Mouse (Mus musculus): ENCODE results near the gene Slc25a33. TPM values are rescaled to one million over a fixed set of nuclear protein-coding genes. Genes with fewer than 3 reads are reported as not detected.
A peak's percentile ranks its signal among the peaks of the same experiment; 100 is the strongest.

Gene Slc25a33
- polyA plus RNA-seq, 1 experiment from 2014 or later, result 10.8 TPM

- Histone ChIP-seq H3K4me3 (replicated peaks) (no peak overlapping the region), H3K4me1 (peaks cover 9% of the 10 kb centered on the region), H3K4me2 (replicated peaks) (no peak overlapping the region), H3K9ac (no peak overlapping the region), H3K27ac (replicated peaks) (no peak overlapping the region), H3K36me3 (no peaks in the 10 kb centered on the region), H3K9me3 (replicated peaks) (no peaks in the 10 kb centered on the region), H3K27me3 (no peaks in the 10 kb centered on the region)
- 38% methylated on average over 13 of the region's 13 CpGs for WGBS
- ATAC-seq (ENCODE audit: insufficient number of reproducible peaks, low FRiP score, low TSS enrichment, low read depth), result no peak
Measured at GRCm38 (mm10) chr4:149793156-149794009, 19.3 kb upstream of the Slc25a33 start.

DNA sequence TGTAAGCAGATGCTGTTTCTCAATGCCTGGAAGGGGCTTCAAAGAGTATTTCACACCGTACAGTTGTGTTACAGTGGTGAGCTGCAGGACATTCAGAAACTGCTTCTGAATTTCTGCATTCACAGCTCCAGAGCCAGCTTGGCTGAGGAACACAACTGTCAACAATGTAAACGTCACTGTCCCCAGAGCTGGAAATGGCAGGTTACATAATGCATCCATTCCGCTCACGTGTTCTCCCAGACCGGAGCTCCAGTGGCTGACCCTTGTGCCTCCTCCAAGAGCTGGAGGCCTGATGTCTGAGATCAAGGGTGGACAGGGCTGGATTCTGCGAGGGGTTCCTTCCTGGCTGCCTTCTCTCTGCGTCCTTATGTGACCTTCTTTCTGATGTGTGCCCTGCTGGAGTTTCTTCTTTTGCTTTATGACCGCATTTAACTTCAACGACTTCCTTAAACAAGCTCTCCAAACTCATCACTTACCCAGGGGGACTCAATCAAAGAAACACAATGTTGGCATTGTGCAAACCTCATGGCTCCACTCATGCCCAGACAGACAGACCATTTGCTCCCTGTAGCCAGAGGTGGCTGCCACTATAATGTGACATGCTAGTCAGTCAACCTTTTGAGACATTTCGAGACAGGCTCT lies 18.2 kb upstream of the Slc25a33 start:
- H3K4me1 ChIP-seq, result peaks cover 6% of the 10 kb centered on the region
- 39% methylated on average over 10 of the region's 10 CpGs for WGBS
- H3K27me3 ChIP-seq, result no peaks in the 10 kb centered on the region
- H3K4me3 ChIP-seq (replicated peaks), result no peak overlapping the region
- H3K9ac ChIP-seq, result no peak overlapping the region
- H3K4me2 ChIP-seq (replicated peaks), result no peak overlapping the region
- H3K27ac ChIP-seq (replicated peaks), result no peak overlapping the region
- no peaks in the 10 kb centered on the region for H3K9me3 ChIP-seq (replicated peaks)
- ATAC-seq (ENCODE audit: insufficient number of reproducible peaks, low FRiP score, low TSS enrichment, low read depth), result no peak
- no peaks in the 10 kb centered on the region for H3K36me3 ChIP-seq

DNA sequence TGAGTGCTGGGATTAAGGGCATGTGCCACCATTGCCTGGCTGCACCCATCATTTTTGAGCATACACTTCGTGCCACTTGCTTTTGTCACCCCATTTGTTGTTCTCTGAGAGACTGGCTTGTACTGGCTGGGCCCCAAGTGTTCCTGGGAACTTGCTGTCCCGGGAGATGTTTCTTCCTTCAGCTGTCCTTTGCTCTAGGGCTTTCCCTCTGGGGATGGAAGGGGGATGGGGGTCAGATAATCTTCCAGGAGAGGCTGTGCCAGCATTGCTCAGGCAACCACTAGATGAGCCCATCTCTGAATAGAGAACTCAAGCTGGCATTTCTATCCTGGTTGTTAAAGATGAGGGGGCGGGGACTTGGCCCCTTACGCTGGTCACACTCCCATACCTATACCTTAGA lies 17.4 kb upstream of the Slc25a33 start:
- Histone ChIP-seq H3K27ac (replicated peaks) (no peak overlapping the region), H3K4me2 (replicated peaks) (no peak overlapping the region), H3K4me1 (no peaks in the 10 kb centered on the region), H3K9me3 (replicated peaks) (no peaks in the 10 kb centered on the region), H3K9ac (no peak overlapping the region), H3K27me3 (no peaks in the 10 kb centered on the region), H3K36me3 (no peaks in the 10 kb centered on the region), H3K4me3 (replicated peaks) (no peak overlapping the region)
- WGBS, result 73% methylated on average over 4 of the region's 4 CpGs
- ATAC-seq (ENCODE audit: insufficient number of reproducible peaks, low FRiP score, low TSS enrichment, low read depth), result no peak

GRCm38 (mm10) chr4:149790969-149791368 lies 16.9 kb upstream of the Slc25a33 start:
- H3K4me2 ChIP-seq (replicated peaks), result no peak overlapping the region
- no peak overlapping the region for H3K4me3 ChIP-seq (replicated peaks)
- H3K4me1 ChIP-seq, result no peaks in the 10 kb centered on the region
- WGBS, result 83% methylated on average over 2 of the region's 2 CpGs
- no peaks in the 10 kb centered on the region for H3K27me3 ChIP-seq
- no peaks in the 10 kb centered on the region for H3K9me3 ChIP-seq (replicated peaks)
- no peak overlapping the region for H3K27ac ChIP-seq (replicated peaks)
- ATAC-seq (ENCODE audit: insufficient number of reproducible peaks, low FRiP score, low TSS enrichment, low read depth), result no peak
- H3K9ac ChIP-seq, result no peak overlapping the region
- H3K36me3 ChIP-seq, result no peaks in the 10 kb centered on the region

DNA sequence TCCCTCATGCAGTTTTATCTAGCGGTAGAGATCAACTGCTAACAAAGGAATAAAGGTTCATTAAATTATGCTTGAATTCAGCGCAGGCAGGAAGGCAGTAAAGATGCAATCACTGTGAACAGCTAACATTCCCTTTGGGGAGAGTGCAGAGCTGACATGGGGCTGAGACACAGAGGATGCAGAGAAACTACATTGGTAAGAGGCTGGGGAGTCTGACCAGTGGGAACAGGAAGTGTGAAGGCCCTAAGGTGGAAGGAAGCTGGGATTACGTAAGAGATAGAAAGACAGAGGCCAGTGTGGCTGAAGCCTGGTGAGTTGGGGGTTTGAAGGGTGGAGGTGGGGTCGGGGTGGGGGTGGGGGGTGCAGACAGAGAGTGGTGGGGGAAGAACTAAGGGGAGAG lies 16.5 kb upstream of the Slc25a33 start:
- Histone ChIP-seq H3K4me2 (replicated peaks) (no peak overlapping the region), H3K27me3 (no peaks in the 10 kb centered on the region), H3K9me3 (replicated peaks) (no peaks in the 10 kb centered on the region), H3K27ac (replicated peaks) (no peak overlapping the region), H3K9ac (no peak overlapping the region), H3K4me1 (no peaks in the 10 kb centered on the region), H3K4me3 (replicated peaks) (no peak overlapping the region), H3K36me3 (no peaks in the 10 kb centered on the region)
- no peak for ATAC-seq (ENCODE audit: insufficient number of reproducible peaks, low FRiP score, low TSS enrichment, low read depth)
- 55% methylated on average over 4 of the region's 4 CpGs for WGBS

DNA sequence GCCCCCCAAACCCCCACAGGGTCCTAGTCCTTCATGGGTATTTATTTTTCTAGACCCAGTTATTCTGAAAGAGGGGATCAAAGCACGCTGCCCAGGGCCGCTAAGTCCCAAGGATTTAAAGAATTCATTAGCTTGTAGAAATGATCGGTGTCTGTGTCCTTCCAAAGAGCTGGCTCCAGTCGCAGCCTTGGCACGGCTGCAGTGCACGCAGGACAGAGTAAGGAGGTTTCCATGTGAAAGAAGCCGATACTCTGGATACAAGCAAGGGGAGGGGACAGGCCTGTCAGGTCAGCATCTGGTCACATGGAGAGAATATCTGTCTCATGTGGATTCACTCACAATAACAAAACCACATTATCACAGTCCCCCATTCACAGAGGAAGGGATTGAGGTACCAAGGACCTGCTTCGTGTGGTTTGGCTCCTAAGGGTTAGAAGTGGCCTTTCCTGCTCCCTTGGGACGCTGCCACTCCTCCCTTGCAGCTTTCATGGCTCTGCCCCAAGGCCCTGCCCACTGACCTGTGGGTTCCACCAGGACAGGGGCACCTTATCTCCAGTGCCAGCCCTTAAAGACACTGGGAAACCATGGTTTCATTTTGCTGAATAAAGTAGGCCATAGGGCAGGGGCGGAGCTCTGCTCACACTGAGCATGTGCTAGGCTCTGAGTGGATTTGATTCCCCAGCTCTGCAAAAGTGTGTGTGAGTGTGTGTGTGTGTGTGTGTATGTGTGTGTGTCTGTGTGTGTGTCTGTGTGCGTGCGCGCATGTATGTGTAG lies 15.5 kb upstream of the Slc25a33 start:
- no peak for ATAC-seq (ENCODE audit: insufficient number of reproducible peaks, low FRiP score, low TSS enrichment, low read depth)
- Histone ChIP-seq H3K4me2 (replicated peaks) (no peak overlapping the region), H3K27me3 (no peaks in the 10 kb centered on the region), H3K4me1 (no peaks in the 10 kb centered on the region), H3K4me3 (replicated peaks) (no peak overlapping the region), H3K27ac (replicated peaks) (no peak overlapping the region), H3K9me3 (replicated peaks) (no peaks in the 10 kb centered on the region), H3K9ac (no peak overlapping the region), H3K36me3 (no peaks in the 10 kb centered on the region)
- 73% methylated on average over 13 of the region's 13 CpGs for WGBS

- no peak overlapping the region for H3K4me2 ChIP-seq (replicated peaks)
- no peaks in the 10 kb centered on the region for H3K27me3 ChIP-seq
- no peak overlapping the region for H3K4me3 ChIP-seq (replicated peaks)
- no peaks in the 10 kb centered on the region for H3K4me1 ChIP-seq
- no peaks in the 10 kb centered on the region for H3K9me3 ChIP-seq (replicated peaks)
- no peak for ATAC-seq (ENCODE audit: insufficient number of reproducible peaks, low FRiP score, low TSS enrichment, low read depth)
- no peak overlapping the region for H3K27ac ChIP-seq (replicated peaks)
- H3K9ac ChIP-seq, result no peak overlapping the region
- 86% methylated on average over 5 of the region's 5 CpGs for WGBS
- H3K36me3 ChIP-seq, result no peaks in the 10 kb centered on the region
Measured at GRCm38 (mm10) chr4:149784901-149785300, 10.8 kb upstream of the Slc25a33 start.

DNA sequence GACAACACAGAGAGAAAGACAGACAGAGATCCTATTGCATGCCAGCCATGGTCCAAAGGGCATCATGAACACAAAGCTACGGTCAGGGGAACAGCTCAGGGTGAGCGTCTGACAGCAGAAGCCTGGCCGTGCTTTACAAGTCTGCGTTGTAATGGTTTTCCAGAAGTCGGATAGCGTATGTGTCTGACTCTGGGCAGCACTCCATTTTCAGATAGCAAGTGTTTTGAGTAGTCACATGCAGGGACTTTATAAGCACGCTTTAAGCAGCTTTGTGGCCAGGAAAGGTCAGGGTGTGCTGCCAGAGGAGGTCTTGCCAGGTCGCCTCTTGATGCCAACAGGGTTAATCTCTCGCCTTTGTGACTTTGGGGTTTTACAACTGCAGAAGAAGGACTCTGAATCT lies 10.3 kb upstream of the Slc25a33 start:
- H3K4me1 ChIP-seq, result no peaks in the 10 kb centered on the region
- no peak overlapping the region for H3K27ac ChIP-seq (replicated peaks)
- 87% methylated on average over 9 of the region's 9 CpGs for WGBS
- H3K36me3 ChIP-seq, result no peaks in the 10 kb centered on the region
- H3K4me3 ChIP-seq (replicated peaks), result no peak overlapping the region
- no peak for ATAC-seq (ENCODE audit: insufficient number of reproducible peaks, low FRiP score, low TSS enrichment, low read depth)
- no peak overlapping the region for H3K4me2 ChIP-seq (replicated peaks)
- H3K9me3 ChIP-seq (replicated peaks), result no peaks in the 10 kb centered on the region
- H3K27me3 ChIP-seq, result no peaks in the 10 kb centered on the region
- no peak overlapping the region for H3K9ac ChIP-seq

- H3K27me3 ChIP-seq, result no peaks in the 10 kb centered on the region
- no peaks in the 10 kb centered on the region for H3K9me3 ChIP-seq (replicated peaks)
- no peak overlapping the region for H3K4me3 ChIP-seq (replicated peaks)
- 46% methylated on average over 8 of the region's 8 CpGs for WGBS
- H3K4me1 ChIP-seq, result no peaks in the 10 kb centered on the region
- H3K27ac ChIP-seq (replicated peaks), result peak overlapping the region; percentile 78
- H3K36me3 ChIP-seq, result no peaks in the 10 kb centered on the region
- H3K9ac ChIP-seq, result no peak overlapping the region
- H3K4me2 ChIP-seq (replicated peaks), result no peak overlapping the region
- no peak for ATAC-seq (ENCODE audit: insufficient number of reproducible peaks, low FRiP score, low TSS enrichment, low read depth)
Measured at GRCm38 (mm10) chr4:149782975-149783374, 8.9 kb upstream of the Slc25a33 start.

DNA sequence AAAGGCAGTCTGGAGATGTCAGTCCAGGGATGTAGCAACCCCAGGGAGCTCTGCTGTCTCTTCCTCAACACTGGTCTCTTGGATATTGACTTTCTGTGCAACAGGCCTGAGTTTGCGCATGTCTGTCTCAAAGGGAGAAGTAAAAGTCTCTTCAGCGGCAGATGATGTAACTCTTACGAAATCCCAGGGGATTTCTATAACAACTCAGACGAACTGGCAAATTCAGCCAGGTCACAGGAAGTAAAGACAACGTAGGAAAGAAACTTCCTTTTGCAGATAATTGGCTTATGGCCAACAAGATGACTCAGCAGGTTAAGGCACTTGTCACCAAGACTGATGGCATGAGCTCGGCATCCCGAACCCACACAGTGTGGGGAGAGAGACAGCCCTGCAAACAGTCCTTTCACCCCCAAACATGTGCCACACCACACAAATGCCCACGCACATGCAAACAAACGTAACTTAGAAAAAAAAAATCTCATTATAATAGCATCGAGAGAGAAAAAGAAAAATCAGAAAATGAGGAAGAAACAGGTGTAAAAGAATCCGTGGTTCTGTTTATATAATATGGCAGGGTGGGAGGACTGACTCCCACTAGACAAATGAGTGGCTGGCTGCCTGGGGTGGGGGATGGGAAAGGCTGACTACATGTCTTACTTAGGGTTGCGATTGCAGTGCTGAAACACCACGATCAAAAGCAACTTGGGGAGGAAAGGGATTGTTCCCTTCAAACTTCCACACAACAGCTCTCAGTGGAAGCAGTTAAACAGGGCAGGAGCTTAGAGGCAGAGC lies 6.7 kb upstream of the Slc25a33 start:
- 60% methylated on average over 13 of the region's 13 CpGs for WGBS
- H3K4me2 ChIP-seq (replicated peaks), result no peak overlapping the region
- H3K27me3 ChIP-seq, result peaks cover 2% of the 10 kb centered on the region; the same call in 1 of the 2 replicates

GRCm38 (mm10) chr4:149779966-149780365 lies 5.9 kb upstream of the Slc25a33 start:
- Histone ChIP-seq H3K27ac (replicated peaks) (no peak overlapping the region), H3K27me3 (peaks cover 2% of the 10 kb centered on the region; the same call in 1 of the 2 replicates), H3K4me1 (no peaks in the 10 kb centered on the region), H3K9ac (no peak overlapping the region), H3K4me2 (replicated peaks) (no peak overlapping the region), H3K4me3 (replicated peaks) (no peak overlapping the region), H3K9me3 (replicated peaks) (no peaks in the 10 kb centered on the region), H3K36me3 (no peaks in the 10 kb centered on the region)
- ATAC-seq (ENCODE audit: insufficient number of reproducible peaks, low FRiP score, low TSS enrichment, low read depth), result no peak
- WGBS, result 77% methylated on average over 9 of the region's 9 CpGs

More for the DNA sequence above, 6.7 kb upstream of the Slc25a33 start:
- ATAC-seq (ENCODE audit: insufficient number of reproducible peaks, low FRiP score, low TSS enrichment, low read depth), result no peak
- Histone ChIP-seq H3K4me1 (no peaks in the 10 kb centered on the region), H3K9me3 (replicated peaks) (no peaks in the 10 kb centered on the region), H3K4me3 (replicated peaks) (no peak overlapping the region), H3K27ac (replicated peaks) (no peak overlapping the region), H3K9ac (no peak overlapping the region), H3K36me3 (no peaks in the 10 kb centered on the region)
